Mouse (Mus musculus) adrenal gland (tissue): ENCODE measurements around the gene Map4k2.

Experiments used
- intact Hi-C: fragments of 180-260 bp; cut with DNase I; formaldehyde crosslinking; loops from one replicate; pipeline ENCODE4 v1.15.1; 2025

The Map4k2 gene

DNA sequence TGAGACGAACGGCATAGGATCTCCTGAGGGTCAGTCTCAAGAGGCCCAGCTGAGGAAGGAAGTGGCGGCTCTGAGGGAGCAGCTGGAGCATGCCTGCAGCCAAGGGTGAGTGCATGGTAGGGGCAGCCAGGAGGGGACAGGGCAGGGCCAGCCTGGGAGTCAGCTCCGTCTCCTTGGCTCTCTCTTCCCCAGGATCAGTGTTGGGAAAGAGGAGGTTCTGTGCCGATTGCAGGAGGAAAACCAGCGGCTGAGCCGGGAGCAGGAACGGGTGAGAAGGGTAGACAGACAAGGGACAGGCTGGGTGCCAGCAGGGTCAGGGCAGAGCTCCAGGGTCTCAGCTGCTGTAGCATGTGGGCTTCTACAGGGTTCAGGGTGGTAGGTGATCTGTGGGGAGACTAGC, 26.4 kb upstream of the Map4k2 start:
- intact Hi-C loops = no loop called here

DNA sequence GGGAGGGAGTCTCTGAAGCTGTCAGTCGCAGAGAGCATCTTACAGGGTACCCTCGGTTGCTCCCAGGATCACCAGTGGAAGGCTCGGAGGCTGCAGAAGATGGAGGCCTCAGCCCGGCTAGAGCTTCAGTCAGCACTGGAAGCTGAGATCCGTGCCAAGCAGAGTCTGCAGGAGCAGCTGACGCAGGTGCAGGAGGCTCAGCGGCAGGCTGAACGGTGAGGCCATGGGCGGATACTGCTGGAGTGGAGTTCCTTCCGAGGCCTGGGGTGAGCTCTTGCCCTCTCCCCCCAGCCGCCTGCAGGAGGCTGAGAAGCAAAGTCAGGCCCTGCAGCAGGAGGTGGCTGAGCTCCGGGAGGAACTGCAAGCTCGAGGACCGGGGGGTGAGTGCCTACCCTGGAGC, 25.4 kb upstream of the Map4k2 start:
- intact Hi-C loops = no loop called here

- intact Hi-C loops = no loop called here
These were observed 22.8 kb upstream of the Map4k2 start for GRCm38 (mm10) chr19:6318145-6318544.

GRCm38 (mm10) chr19:6321358-6321757, 19.6 kb upstream of the Map4k2 start:
- intact Hi-C loops = no loop called here

GRCm38 (mm10) chr19:6321786-6322621, 18.9 kb upstream of the Map4k2 start:
- intact Hi-C loops = no loop called here

DNA sequence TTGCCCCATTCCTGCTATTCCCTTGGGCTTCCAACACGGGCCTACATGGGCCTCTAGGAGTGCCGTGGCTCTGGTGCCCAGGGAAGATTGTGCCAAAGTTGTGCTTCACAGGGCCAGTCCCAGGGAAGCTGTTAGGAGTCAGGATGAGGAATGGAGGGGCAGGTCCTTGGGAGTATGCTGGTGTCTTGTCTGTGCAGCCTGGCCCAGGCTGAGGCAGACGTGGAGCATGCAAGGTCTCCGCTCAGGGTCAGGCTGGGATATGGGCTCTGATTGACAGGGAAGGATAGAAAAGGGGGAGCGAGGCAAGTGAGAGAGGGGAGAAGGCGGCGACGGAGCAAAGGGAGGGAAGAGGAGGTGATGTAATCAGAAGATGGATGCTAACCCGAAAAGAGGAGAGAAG, 16.2 kb upstream of the Map4k2 start:
- intact Hi-C loops = no loop called here

- intact Hi-C loops = loop anchor here (2.0 kb wide), 1 partner anchor 62 kb away; no protein-coding TSS in a partner anchor
These were observed 9.8 kb upstream of the Map4k2 start for GRCm38 (mm10) chr19:6331178-6331577.

DNA sequence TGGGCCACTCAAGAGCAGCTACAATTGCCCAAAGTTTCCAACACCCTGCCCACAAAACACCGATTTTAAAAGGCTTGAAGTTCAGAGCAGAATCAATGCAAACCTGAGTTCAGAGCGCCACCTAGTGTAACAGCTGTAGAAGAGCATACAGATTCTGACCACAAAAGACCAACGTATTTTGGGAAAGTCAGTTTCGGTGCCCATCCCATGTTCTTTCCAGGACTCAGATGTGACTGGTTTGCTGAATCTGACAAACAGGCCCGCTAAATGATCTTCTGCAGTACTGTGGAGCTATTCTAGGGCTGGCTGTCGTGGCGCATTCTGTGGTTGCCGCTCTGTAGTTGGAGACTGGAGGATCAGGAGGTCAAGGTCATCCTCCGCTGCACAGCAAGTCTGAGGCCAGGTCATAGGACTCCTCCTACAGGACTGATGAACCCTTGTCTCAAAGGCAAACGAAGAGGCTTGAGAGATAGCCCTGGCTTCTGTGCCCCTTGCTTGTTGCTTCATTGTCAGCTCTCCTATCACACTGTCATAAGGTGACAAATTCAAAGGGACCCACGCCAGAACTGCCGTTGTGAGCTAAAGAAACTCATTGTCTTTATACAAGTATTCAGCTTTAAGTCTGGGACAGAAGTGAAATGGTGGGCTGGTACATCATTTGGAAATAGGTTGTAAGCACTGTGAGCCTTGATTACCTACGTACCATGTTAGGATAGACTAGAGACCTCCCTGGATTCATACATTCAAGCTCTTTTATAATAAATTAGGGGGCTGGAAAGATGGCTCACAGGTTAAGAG, 9.0 kb upstream of the Map4k2 start:
- intact Hi-C loops = loop anchor here (2.0 kb wide), 1 partner anchor 63 kb away; no protein-coding TSS in a partner anchor

DNA sequence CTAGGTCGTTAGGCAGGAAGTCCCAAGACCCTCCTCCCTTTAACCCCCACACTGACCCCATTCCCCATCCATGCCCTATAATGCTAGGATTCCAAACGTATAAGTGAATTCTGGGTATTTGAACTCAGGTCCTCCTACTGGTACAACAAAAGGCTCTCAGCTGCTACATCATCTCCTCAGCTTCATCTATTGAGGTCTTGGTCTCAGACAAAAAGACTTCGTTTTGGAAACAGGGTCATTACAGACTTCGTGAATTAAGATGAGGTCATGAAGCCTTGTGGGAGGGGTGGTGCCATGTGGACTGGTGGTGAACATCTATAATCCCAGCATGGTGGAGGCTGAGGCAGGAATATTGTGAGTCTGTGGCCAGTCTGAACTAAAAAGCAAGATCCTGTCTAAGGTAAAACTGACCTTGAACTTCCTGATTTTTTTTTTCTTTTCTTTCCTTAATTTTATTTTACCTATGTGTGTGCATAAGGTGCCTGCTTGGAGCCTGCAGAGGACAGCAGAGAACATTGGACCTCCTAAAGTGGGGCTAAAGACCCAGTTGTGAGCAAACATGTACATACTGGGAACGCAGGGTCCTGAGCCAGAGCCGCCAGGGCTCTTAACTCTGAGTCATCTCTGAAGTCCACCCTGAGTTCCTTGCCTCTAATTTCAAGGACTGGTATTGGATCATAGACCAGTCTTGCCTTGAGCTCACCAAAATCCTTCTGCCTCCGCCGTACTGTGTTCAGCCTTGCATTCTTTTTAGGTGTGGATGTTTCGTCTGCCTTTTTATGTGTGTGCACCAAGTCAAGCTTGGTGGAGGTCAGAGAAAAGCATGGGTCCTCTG, 7.0 kb upstream of the Map4k2 start:
- intact Hi-C loops = loop anchor here (2.0 kb wide), 1 partner anchor 27 kb away; the partner anchor contains the start of gene Cdc42bpg

- intact Hi-C loops = loop anchor here (2.0 kb wide), 1 partner anchor 28 kb away; the partner anchor contains the start of gene Cdc42bpg
These were observed 6.1 kb upstream of the Map4k2 start, which contains the start of gene Men1 for GRCm38 (mm10) chr19:6334673-6335457. Men1 (plus strand) TSS chr19:6334979.

DNA sequence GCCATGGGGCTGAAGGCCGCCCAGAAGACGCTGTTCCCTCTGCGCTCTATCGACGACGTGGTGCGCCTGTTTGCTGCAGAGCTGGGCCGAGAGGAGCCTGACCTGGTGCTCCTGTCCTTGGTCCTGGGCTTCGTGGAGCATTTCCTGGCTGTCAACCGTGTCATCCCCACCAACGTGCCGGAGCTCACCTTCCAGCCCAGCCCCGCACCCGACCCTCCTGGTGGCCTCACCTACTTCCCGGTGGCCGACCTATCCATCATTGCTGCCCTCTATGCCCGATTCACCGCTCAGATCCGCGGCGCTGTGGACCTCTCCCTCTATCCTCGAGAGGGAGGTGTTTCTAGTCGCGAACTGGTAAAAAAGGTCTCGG, 5.5 kb upstream of the Map4k2 start:
- intact Hi-C loops = loop anchor here (2.0 kb wide), 1 partner anchor 29 kb away; the partner anchor contains the start of gene Cdc42bpg

DNA sequence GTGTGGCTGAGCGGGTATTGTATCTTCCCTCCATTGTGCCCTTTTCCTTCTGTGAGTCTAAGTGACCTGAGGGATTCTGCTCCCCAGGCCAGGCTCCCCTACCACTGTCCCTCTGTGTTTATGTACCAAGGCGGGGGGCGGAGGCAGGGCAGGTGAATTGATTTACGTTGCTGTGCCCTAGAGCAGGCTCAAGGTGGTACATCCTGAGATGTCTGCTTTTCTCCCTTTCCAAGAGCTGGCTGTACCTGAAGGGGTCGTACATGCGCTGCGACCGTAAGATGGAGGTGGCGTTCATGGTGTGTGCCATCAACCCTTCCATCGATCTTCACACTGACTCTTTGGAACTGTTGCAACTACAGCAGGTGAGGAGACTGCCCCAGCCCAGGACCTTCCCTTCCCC, 4.0 kb upstream of the Map4k2 start:
- intact Hi-C loops = no loop called here

DNA sequence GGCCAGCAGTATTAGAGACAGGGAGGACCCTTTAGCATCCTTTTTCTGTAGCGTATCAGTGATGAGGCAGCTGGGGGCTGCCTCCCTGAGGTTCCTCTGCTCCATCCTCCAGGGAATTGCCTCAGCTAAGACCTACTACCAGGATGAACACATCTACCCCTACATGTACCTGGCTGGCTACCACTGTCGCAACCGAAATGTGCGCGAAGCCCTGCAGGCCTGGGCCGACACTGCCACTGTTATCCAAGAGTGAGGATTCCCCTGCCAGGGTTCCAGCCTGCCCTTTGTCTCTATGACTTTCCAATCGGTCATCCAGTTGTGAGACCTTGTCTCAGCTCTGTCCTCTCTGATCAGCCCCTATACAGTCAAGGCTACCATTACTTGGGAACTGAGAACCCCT, 2.8 kb upstream of the Map4k2 start:
- intact Hi-C loops = no loop called here

DNA sequence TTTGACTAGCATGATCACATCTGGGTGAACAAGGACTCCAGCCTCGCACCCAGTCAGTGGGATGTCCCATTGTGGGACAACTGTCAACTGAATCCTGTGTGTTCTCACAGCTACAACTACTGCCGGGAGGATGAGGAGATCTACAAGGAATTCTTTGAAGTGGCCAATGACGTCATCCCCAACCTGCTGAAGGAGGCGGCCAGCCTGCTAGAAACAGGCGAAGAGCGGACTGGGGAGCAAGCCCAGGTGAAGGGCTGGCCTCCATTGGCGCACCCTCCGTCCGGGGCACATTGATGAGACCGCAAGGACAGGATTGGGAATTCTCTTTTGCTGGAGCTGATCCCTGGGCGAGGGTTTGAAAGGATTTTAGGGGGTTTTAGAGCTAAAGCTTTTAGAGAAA, 2.2 kb upstream of the Map4k2 start:
- intact Hi-C loops = no loop called here

DNA sequence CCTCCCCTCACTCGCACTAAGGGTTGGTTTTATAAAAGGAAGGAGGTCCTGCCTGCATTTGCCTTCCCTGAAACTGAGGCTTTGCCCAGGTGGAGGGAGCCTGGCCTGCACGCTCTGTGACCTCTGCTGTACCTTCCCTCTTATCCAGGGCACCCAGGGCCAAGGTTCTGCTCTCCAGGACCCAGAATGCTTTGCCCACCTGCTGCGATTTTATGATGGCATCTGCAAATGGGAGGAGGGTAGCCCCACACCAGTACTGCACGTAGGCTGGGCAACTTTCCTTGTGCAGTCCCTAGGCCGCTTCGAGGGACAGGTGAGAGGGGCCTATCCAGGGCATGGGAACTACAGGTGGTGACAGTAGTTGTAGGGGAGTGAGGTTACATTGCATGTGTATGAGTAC, 1.7 kb upstream of the Map4k2 start:
- intact Hi-C loops = no loop called here

GRCm38 (mm10) chr19:6339890-6340504, 938 bp upstream of the Map4k2 start:
- intact Hi-C loops = no loop called here

GRCm38 (mm10) chr19:6341453-6342077, 630 bp downstream of the Map4k2 start:
- intact Hi-C loops = no loop called here

DNA sequence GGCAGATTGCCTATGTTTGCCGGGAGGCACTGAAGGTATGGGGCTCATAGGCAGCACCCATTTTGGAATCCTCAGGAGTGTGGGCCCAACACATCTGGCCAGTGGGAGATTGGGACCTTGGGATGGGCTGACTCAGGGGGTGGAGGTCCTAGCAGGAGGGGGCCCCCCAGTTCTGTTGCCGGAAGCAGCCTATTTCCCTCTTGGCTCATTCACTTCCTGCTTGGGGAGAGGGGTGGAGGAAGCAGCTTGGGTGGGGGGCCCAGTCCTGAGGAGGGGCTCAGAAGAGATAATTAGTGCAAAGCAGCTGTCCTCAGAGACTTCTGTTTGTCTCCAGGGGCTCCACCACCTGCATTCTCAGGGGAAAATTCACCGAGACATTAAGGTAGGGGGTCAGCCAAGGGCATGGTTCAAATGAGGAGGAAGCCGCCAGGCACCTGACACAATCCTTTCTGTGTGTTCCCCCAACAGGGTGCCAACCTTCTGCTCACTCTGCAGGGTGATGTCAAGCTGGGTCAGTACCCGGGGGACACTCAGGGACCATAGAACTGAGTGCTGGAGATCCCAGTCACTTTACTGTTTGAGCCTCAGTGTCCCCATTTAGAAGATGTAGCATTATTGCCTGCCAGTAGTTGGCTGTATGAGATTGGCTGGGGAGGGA, 1.5 kb downstream of the Map4k2 start:
- intact Hi-C loops = no loop called here
